Mouse (Mus musculus) limb, embryonic 14.5 days (tissue): ENCODE measurements around the gene Gng10. TPM values are rescaled to one million over a fixed set of nuclear protein-coding genes. Genes with fewer than 3 reads are reported as not detected.

Experiments
- ATAC-seq: fragments of 200-750 bp; cut with Nextera tagmentation; 2 replicates; pipeline ENCODE4 v1.8.0; 2017; ENCODE audit warnings: low read depth, moderate number of reproducible peaks, moderate TSS enrichment; ENCODE audit not compliant: low FRiP score
- DNase-seq: peaks from one replicate; pipeline ENCODE4 v3.0.0-alpha.2; 2015; ENCODE audit warnings: low spot score
- H3K27ac ChIP-seq: fragments of 300-500 bp; sonication (generic); replicated peaks from 2 replicates; pipeline ENCODE4 v1.5.1; 2014; ENCODE audit warnings: low read depth, mild to moderate bottlenecking, low read length, moderate library complexity, mixed read lengths
- H3K27me3 ChIP-seq: fragments of 300-500 bp; sonication (generic); 2 replicates; pipeline ENCODE4 v1.6.1; 2014; ENCODE audit warnings: low read length, mixed read lengths; ENCODE audit not compliant: control insufficient read depth, insufficient read depth
- H3K36me3 ChIP-seq: fragments of 300-500 bp; sonication (generic); 2 replicates; pipeline ENCODE4 v1.6.1; 2014; ENCODE audit warnings: mild to moderate bottlenecking, low read length, moderate library complexity, mixed read lengths; ENCODE audit not compliant: control insufficient read depth, insufficient read depth
- H3K4me1 ChIP-seq: fragments of 300-500 bp; sonication (generic); 2 replicates; pipeline ENCODE4 v1.6.1; 2014; ENCODE audit warnings: antibody characterized with exemption, low read length, mixed read lengths; ENCODE audit not compliant: control insufficient read depth, insufficient read depth
- H3K4me2 ChIP-seq: fragments of 300-500 bp; sonication (generic); replicated peaks from 2 replicates; pipeline ENCODE4 v1.6.1; 2014; ENCODE audit warnings: low read depth, mild to moderate bottlenecking, low read length, moderate library complexity; ENCODE audit not compliant: severe bottlenecking
- H3K4me3 ChIP-seq: fragments of 300-500 bp; sonication (generic); replicated peaks from 2 replicates; pipeline ENCODE4 v1.5.1; 2014; ENCODE audit warnings: low read length
- H3K9ac ChIP-seq: fragments of 300-500 bp; sonication (generic); 2 replicates; pipeline ENCODE4 v1.6.1; 2014; ENCODE audit warnings: mild to moderate bottlenecking, low read depth, low read length, moderate library complexity; ENCODE audit not compliant: severe bottlenecking
- H3K9me3 ChIP-seq: fragments of 300-500 bp; sonication (generic); 2 replicates; pipeline ENCODE4 v1.6.1; 2016; ENCODE audit warnings: low read length; ENCODE audit not compliant: control insufficient read depth
- POLR2A ChIP-seq: fragments of 200-500 bp; IDR thresholded peaks from 2 replicates; pipeline ENCODE4 v1.8.0; 2012; ENCODE audit warnings: inconsistent platforms, mild to moderate bottlenecking, moderate library complexity, borderline replicate concordance; ENCODE audit not compliant: insufficient read depth, insufficient read length; ENCODE audit errors: extremely low read depth
- WGBS: fragments of 180-500 bp; shearing (Covaris S2); extraction: QIAGEN DNeasy Blood & Tissue Kit; methylation state at CpG from one replicate; pipeline ENCODE4 v1.1.7; 2014; 5-methylcytosine and 5-hydroxymethylcytosine counted together
- polyA plus RNA-seq, 2 experiments: library from polyadenylated mRNA; depleted of rRNA in 1 of 2; stranded (reverse) in 1 of 2; unstranded in 1 of 2; fragments of >200 nt; fragmentation: Nextera tagmentation in 1 of 2; extraction: Ambion mirVana in 1 of 2; gene quantifications; 2 replicates each; pipeline versions ENCODE4 v1.2.1 to v1.2.3; 2012 to 2014

Gene Gng10
- polyA plus RNA-seq, 2 experiments, result 60.9 to 143 TPM

DNA sequence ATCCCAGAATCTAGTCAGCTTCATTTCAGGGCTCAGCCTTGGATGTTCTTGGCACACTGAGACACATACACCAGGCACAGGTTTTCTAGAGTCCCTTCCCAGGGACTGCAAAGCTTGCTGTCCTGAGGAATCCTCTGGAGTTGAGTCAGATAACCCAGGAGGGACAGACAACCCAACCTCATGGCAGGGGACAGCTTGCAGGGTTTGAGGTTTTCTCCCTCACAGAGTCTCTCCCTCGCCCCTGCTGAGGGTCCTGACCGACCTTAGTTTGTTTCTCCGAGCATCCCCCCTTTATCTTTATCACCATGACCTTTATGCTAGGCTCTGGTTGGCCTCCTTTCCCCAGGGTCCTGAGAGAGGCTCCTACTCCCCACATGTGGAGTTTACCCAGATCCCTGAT is 2.6 kb downstream of the Gng10 start:
- no peaks in the 10 kb centered on the region for H3K9me3 ChIP-seq
- H3K4me1 ChIP-seq, result peaks cover 7% of the 10 kb centered on the region; the same call in 1 of the 2 replicates
- no peak overlapping the region for H3K4me2 ChIP-seq
- H3K9ac ChIP-seq, result no peak overlapping the region
- no peak overlapping the region for H3K27ac ChIP-seq
- no peak overlapping the region for H3K4me3 ChIP-seq
- peaks cover 34% of the 10 kb centered on the region for H3K36me3 ChIP-seq
- no peak for TF ChIP-seq POLR2A
- ATAC-seq (no peak), DNase-seq (no peak)
- no peaks in the 10 kb centered on the region for H3K27me3 ChIP-seq
- WGBS, result 80% methylated on average over 3 of the region's 3 CpGs

DNA sequence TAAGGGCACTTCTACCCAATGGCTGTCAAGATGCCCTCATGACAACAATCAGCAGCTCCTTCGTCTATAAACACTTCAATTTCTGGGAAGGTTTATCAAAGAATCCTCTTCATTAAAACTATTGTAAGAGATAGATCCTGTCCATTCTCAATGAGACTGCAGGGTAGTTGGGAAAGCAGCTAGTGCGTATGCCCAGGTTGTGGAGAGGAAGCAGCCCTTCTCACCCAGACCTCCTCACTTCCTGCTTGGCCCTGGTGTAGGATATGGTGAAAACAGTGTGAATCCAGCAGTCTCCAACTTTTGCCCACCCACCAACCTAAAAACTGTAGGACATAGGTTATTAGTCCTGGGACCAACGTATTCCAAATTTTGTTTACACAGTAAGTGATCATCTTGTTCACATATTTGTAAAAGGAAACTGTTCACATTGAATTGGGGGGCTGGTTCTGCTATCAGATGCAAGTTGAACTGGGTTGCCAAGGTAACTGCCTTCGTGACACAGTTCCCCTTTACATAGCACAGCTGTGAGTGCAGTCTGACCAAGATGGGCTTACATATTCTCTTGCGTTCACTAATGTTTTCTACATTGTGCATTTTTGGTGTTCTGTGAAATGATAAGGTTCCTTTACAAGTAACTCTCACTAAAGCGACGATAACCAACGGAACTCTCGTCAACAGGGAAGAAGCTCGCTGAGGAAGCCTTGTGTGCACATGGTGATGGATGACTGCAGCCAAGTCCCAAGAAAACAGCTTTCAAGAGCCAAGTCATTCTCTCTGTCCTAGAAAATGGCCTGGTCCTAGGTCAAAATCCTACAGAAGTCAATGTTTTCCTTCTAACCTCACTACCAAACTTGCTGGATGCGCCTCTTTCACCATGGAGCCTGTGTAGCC is 5.8 kb downstream of the Gng10 start:
- Histone ChIP-seq H3K4me2 (no peak overlapping the region), H3K27me3 (no peaks in the 10 kb centered on the region), H3K36me3 (peaks cover 40% of the 10 kb centered on the region), H3K27ac (no peak overlapping the region), H3K9me3 (no peaks in the 10 kb centered on the region), H3K4me1 (peaks cover 6% of the 10 kb centered on the region; the same call in 1 of the 2 replicates), H3K9ac (no peak overlapping the region), H3K4me3 (no peak overlapping the region)
- WGBS, result 91% methylated on average over 11 of the region's 11 CpGs
- DNase-seq, result no peak
- no peak for ATAC-seq
- TF ChIP-seq POLR2A, result no peak

DNA sequence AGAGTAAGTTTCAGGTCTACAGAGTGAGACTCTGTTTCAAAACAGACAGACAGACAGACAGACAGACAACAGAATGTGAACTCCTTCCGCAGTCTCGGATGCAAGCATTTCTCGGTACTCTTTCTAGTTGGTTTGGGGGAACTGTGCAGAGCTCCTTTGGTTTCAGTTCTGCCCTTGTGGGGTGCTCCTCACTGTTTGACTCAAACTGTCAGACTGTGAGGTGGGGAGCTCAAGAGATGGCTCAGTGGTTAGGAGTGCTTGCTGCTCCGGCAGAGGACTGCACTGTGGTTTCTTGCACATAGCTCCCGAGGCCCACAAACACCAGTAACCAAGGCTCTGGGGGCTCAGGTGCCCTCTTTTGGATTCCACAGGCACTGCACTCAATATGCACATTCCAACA is 8.2 kb downstream of the Gng10 start:
- no peak for DNase-seq
- Histone ChIP-seq H3K27me3 (no peaks in the 10 kb centered on the region), H3K27ac (no peak overlapping the region), H3K4me1 (no peaks in the 10 kb centered on the region), H3K4me3 (no peak overlapping the region), H3K9ac (no peak overlapping the region), H3K36me3 (peaks cover 37% of the 10 kb centered on the region), H3K9me3 (no peaks in the 10 kb centered on the region), H3K4me2 (no peak overlapping the region)
- ATAC-seq, result no peak
- TF ChIP-seq POLR2A, result no peak
- WGBS, result 96% methylated on average over 5 of the region's 5 CpGs

DNA sequence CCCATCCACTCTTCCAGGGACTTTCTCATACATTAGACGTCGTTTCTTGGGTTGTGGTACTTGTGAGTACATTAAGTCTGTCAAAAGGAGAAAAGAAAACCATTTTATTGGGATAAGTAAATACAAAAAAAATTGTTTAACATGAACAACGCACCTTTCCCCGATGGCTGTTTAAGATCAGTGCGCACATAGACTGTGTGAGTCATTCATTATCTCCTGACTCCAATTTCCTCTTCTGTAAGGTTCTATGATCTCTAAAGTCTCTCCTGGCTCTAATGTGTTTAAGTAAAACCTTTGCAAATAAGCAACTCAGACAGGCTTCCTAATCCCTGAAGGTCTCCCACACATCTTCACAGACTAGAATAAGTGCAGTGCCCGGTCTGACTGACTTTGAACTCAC is 9.0 kb downstream of the Gng10 start:
- H3K27me3 ChIP-seq, result no peaks in the 10 kb centered on the region
- WGBS, result 88% methylated on average over 6 of the region's 6 CpGs
- no peak for TF ChIP-seq POLR2A
- no peaks in the 10 kb centered on the region for H3K9me3 ChIP-seq
- DNase-seq, result no peak
- no peak overlapping the region for H3K9ac ChIP-seq
- H3K27ac ChIP-seq, result no peak overlapping the region
- H3K4me1 ChIP-seq, result no peaks in the 10 kb centered on the region
- ATAC-seq, result no peak
- H3K36me3 ChIP-seq, result peaks cover 30% of the 10 kb centered on the region
- H3K4me3 ChIP-seq, result no peak overlapping the region
- H3K4me2 ChIP-seq, result no peak overlapping the region

DNA sequence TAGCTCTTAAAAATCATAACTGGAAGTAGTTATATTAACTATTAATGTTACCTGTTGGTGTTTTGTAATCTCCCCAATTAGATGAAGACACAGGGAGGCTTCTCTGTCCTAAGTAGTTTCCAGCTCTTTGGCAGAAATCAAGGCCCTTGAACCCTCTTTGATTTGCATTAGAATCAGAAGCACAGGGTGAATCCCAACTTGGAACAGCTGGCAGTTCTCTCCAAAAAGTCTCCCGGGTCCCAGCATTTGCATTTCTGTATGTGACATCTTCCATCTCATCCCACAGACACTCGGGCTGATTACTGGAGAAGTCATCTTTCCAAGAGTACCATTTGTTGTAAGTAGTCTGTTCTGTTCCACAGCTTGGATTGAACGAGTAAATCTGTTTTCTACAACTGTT is 12.3 kb downstream of the Gng10 start:
- TF ChIP-seq POLR2A, result no peak
- no peaks in the 10 kb centered on the region for H3K9me3 ChIP-seq
- DNase-seq, result no peak
- H3K27ac ChIP-seq, result no peak overlapping the region
- WGBS, result 30% methylated on average over 3 of the region's 3 CpGs
- no peak overlapping the region for H3K4me3 ChIP-seq
- H3K36me3 ChIP-seq, result 0 out of 2 replicates have a peak, but pooled peaks cover 6% of the 10 kb centered on the region
- no peaks in the 10 kb centered on the region for H3K27me3 ChIP-seq
- no peak for ATAC-seq
- H3K4me2 ChIP-seq, result no peak overlapping the region
- no peaks in the 10 kb centered on the region for H3K4me1 ChIP-seq
- no peak overlapping the region for H3K9ac ChIP-seq

GRCm38 (mm10) chr4:59051081-59051480 is 16.2 kb downstream of the Gng10 start:
- Histone ChIP-seq H3K9ac (no peak overlapping the region), H3K4me1 (no peaks in the 10 kb centered on the region), H3K36me3 (no peaks in the 10 kb centered on the region), H3K9me3 (no peaks in the 10 kb centered on the region), H3K27ac (no peak overlapping the region), H3K27me3 (no peaks in the 10 kb centered on the region), H3K4me3 (no peak overlapping the region), H3K4me2 (no peak overlapping the region)
- no peak for DNase-seq
- no peak for ATAC-seq
- no peak for TF ChIP-seq POLR2A
- WGBS, result 87% methylated on average over 1 of the region's 1 CpGs
